Mouse (Mus musculus): ENCODE data around the gene Rab4b. TPM values are rescaled to one million over a fixed set of nuclear protein-coding genes. Genes with fewer than 3 reads are reported as not detected.

The Rab4b gene
- polyA plus RNA-seq, 1 experiment from 2014 or later, result 88.3 TPM

GRCm38 (mm10) chr7:27212626-27213025 lies 33.9 kb upstream of the Rab4b start:
- no peak overlapping the region for H3K4me3 ChIP-seq (replicated peaks; ENCODE audit: low read length)
- H3K36me3 ChIP-seq (ENCODE audit: control insufficient read depth, insufficient read depth), result peaks cover 23% of the 10 kb centered on the region
- H3K27me3 ChIP-seq (replicated peaks; ENCODE audit: control insufficient read depth, insufficient read depth, low read length), result no peaks in the 10 kb centered on the region
- no peak for ATAC-seq
- 94% methylated on average over 2 of the region's 2 CpGs for WGBS
- no peak overlapping the region for H3K9ac ChIP-seq (replicated peaks; ENCODE audit: low read depth, low read length)
- H3K9me3 ChIP-seq (ENCODE audit: control insufficient read depth, low read length), result no peaks in the 10 kb centered on the region
- H3K4me1 ChIP-seq (replicated peaks; ENCODE audit: control insufficient read depth, insufficient read depth, low read length), result no peaks in the 10 kb centered on the region
- no peak overlapping the region for H3K4me2 ChIP-seq (ENCODE audit: low read length)
- H3K27ac ChIP-seq (ENCODE audit: low read length), result no peak overlapping the region

- H3K4me1 ChIP-seq (replicated peaks; ENCODE audit: control insufficient read depth, insufficient read depth, low read length), result no peaks in the 10 kb centered on the region
- H3K4me2 ChIP-seq (ENCODE audit: low read length), result no peak overlapping the region
- H3K27ac ChIP-seq (ENCODE audit: low read length), result no peak overlapping the region
- WGBS, result 94% methylated on average over 8 of the region's 8 CpGs
- no peaks in the 10 kb centered on the region for H3K27me3 ChIP-seq (replicated peaks; ENCODE audit: control insufficient read depth, insufficient read depth, low read length)
- no peak overlapping the region for H3K9ac ChIP-seq (replicated peaks; ENCODE audit: low read depth, low read length)
- peaks cover 6% of the 10 kb centered on the region; the same call in 1 of the 2 replicates for H3K36me3 ChIP-seq (ENCODE audit: control insufficient read depth, insufficient read depth)
- H3K4me3 ChIP-seq (replicated peaks; ENCODE audit: low read length), result no peak overlapping the region
- no peaks in the 10 kb centered on the region for H3K9me3 ChIP-seq (ENCODE audit: control insufficient read depth, low read length)
- ATAC-seq, result no peak
Measured at GRCm38 (mm10) chr7:27203730-27204449, 25.2 kb upstream of the Rab4b start.

GRCm38 (mm10) chr7:27198779-27199178 lies 20.1 kb upstream of the Rab4b start:
- Histone ChIP-seq H3K9me3 (ENCODE audit: control insufficient read depth, low read length) (no peaks in the 10 kb centered on the region), H3K4me2 (ENCODE audit: low read length) (no peak overlapping the region), H3K4me3 (replicated peaks; ENCODE audit: low read length) (no peak overlapping the region), H3K36me3 (ENCODE audit: control insufficient read depth, insufficient read depth) (no peaks in the 10 kb centered on the region; the same call in 1 of the 2 replicates), H3K4me1 (replicated peaks; ENCODE audit: control insufficient read depth, insufficient read depth, low read length) (peaks cover 11% of the 10 kb centered on the region), H3K27me3 (replicated peaks; ENCODE audit: control insufficient read depth, insufficient read depth, low read length) (no peaks in the 10 kb centered on the region), H3K9ac (replicated peaks; ENCODE audit: low read depth, low read length) (no peak overlapping the region), H3K27ac (ENCODE audit: low read length) (no peak overlapping the region)
- no peak for ATAC-seq
- WGBS, result 93% methylated on average over 8 of the region's 8 CpGs

GRCm38 (mm10) chr7:27198355-27198754 lies 19.7 kb upstream of the Rab4b start:
- H3K9me3 ChIP-seq (ENCODE audit: control insufficient read depth, low read length), result no peaks in the 10 kb centered on the region
- no peak overlapping the region for H3K4me2 ChIP-seq (ENCODE audit: low read length)
- no peaks in the 10 kb centered on the region for H3K27me3 ChIP-seq (replicated peaks; ENCODE audit: control insufficient read depth, insufficient read depth, low read length)
- H3K4me1 ChIP-seq (replicated peaks; ENCODE audit: control insufficient read depth, insufficient read depth, low read length), result peaks cover 15% of the 10 kb centered on the region
- peaks cover 3% of the 10 kb centered on the region; the same call in 1 of the 2 replicates for H3K36me3 ChIP-seq (ENCODE audit: control insufficient read depth, insufficient read depth)
- H3K4me3 ChIP-seq (replicated peaks; ENCODE audit: low read length), result no peak overlapping the region
- no peak overlapping the region for H3K9ac ChIP-seq (replicated peaks; ENCODE audit: low read depth, low read length)
- no peak overlapping the region for H3K27ac ChIP-seq (ENCODE audit: low read length)
- ATAC-seq, result no peak

GRCm38 (mm10) chr7:27197634-27198033 lies 18.9 kb upstream of the Rab4b start:
- WGBS, result 96% methylated on average over 8 of the region's 8 CpGs

GRCm38 (mm10) chr7:27197136-27197535 lies 18.4 kb upstream of the Rab4b start:
- WGBS, result 89% methylated on average over 3 of the region's 3 CpGs
- peaks cover 10% of the 10 kb centered on the region for H3K36me3 ChIP-seq (ENCODE audit: control insufficient read depth, insufficient read depth)
- H3K9ac ChIP-seq (replicated peaks; ENCODE audit: low read depth, low read length), result no peak overlapping the region
- no peak overlapping the region for H3K4me2 ChIP-seq (ENCODE audit: low read length)
- H3K9me3 ChIP-seq (ENCODE audit: control insufficient read depth, low read length), result no peaks in the 10 kb centered on the region
- no peak overlapping the region for H3K4me3 ChIP-seq (replicated peaks; ENCODE audit: low read length)
- H3K27me3 ChIP-seq (replicated peaks; ENCODE audit: control insufficient read depth, insufficient read depth, low read length), result no peaks in the 10 kb centered on the region
- no peak for ATAC-seq
- H3K27ac ChIP-seq (ENCODE audit: low read length), result no peak overlapping the region
- H3K4me1 ChIP-seq (replicated peaks; ENCODE audit: control insufficient read depth, insufficient read depth, low read length), result peaks cover 22% of the 10 kb centered on the region

More at GRCm38 (mm10) chr7:27197634-27198033, 18.9 kb upstream of the Rab4b start:
- no peaks in the 10 kb centered on the region for H3K27me3 ChIP-seq (replicated peaks; ENCODE audit: control insufficient read depth, insufficient read depth, low read length)
- H3K9me3 ChIP-seq (ENCODE audit: control insufficient read depth, low read length), result no peaks in the 10 kb centered on the region
- no peak overlapping the region for H3K27ac ChIP-seq (ENCODE audit: low read length)
- peaks cover 5% of the 10 kb centered on the region; the same call in 1 of the 2 replicates for H3K36me3 ChIP-seq (ENCODE audit: control insufficient read depth, insufficient read depth)
- no peak overlapping the region for H3K4me2 ChIP-seq (ENCODE audit: low read length)
- no peak overlapping the region for H3K9ac ChIP-seq (replicated peaks; ENCODE audit: low read depth, low read length)
- H3K4me3 ChIP-seq (replicated peaks; ENCODE audit: low read length), result no peak overlapping the region
- ATAC-seq, result no peak
- peaks cover 20% of the 10 kb centered on the region for H3K4me1 ChIP-seq (replicated peaks; ENCODE audit: control insufficient read depth, insufficient read depth, low read length)

- peak within 1 kb of the TSS; percentile 72 for H3K4me3 ChIP-seq (replicated peaks; ENCODE audit: low read length)
- H3K9me3 ChIP-seq (ENCODE audit: control insufficient read depth, low read length), result no peaks in the 10 kb centered on the region
- H3K9ac ChIP-seq (replicated peaks; ENCODE audit: low read depth, low read length), result peak within 1 kb of the TSS; percentile 77
- peaks cover 22% of the 10 kb centered on the region for H3K4me1 ChIP-seq (replicated peaks; ENCODE audit: control insufficient read depth, insufficient read depth, low read length)
- peak within 1 kb of the TSS; percentile 96 for H3K27ac ChIP-seq (ENCODE audit: low read length)
- ATAC-seq, result peak; percentile 98
- H3K36me3 ChIP-seq (ENCODE audit: control insufficient read depth, insufficient read depth), result peaks cover 22% of the 10 kb centered on the region
- under 1% methylated on average over 64 of the region's 64 CpGs for WGBS
- H3K4me2 ChIP-seq (ENCODE audit: low read length), result peak within 1 kb of the TSS; percentile 71
- H3K27me3 ChIP-seq (replicated peaks; ENCODE audit: control insufficient read depth, insufficient read depth, low read length), result no peaks in the 10 kb centered on the region
Measured at GRCm38 (mm10) chr7:27195681-27196611, 17.2 kb upstream of the Rab4b start, which contains the start of the genes BC024978 and Snrpa. BC024978 (plus strand) TSS chr7:27195781. Snrpa (minus strand) TSS chr7:27196271.

- Histone ChIP-seq H3K27ac (ENCODE audit: low read length) (no peak overlapping the region), H3K27me3 (replicated peaks; ENCODE audit: control insufficient read depth, insufficient read depth, low read length) (no peaks in the 10 kb centered on the region), H3K9ac (replicated peaks; ENCODE audit: low read depth, low read length) (no peak overlapping the region), H3K9me3 (ENCODE audit: control insufficient read depth, low read length) (no peaks in the 10 kb centered on the region; the same call in 1 of the 2 replicates), H3K4me3 (replicated peaks; ENCODE audit: low read length) (no peak overlapping the region), H3K4me1 (replicated peaks; ENCODE audit: control insufficient read depth, insufficient read depth, low read length) (peaks cover 22% of the 10 kb centered on the region), H3K36me3 (ENCODE audit: control insufficient read depth, insufficient read depth) (peaks cover 43% of the 10 kb centered on the region), H3K4me2 (ENCODE audit: low read length) (peak overlapping the region; percentile 30)
- 88% methylated on average over 4 of the region's 4 CpGs for WGBS
- no peak for ATAC-seq
Measured at GRCm38 (mm10) chr7:27193731-27194130, 15.0 kb upstream of the Rab4b start.

GRCm38 (mm10) chr7:27192434-27192833 lies 13.7 kb upstream of the Rab4b start:
- Histone ChIP-seq H3K4me3 (replicated peaks; ENCODE audit: low read length) (no peak overlapping the region), H3K27ac (ENCODE audit: low read length) (no peak overlapping the region), H3K4me2 (ENCODE audit: low read length) (no peak overlapping the region), H3K9ac (replicated peaks; ENCODE audit: low read depth, low read length) (no peak overlapping the region), H3K9me3 (ENCODE audit: control insufficient read depth, low read length) (no peaks in the 10 kb centered on the region; the same call in 1 of the 2 replicates), H3K27me3 (replicated peaks; ENCODE audit: control insufficient read depth, insufficient read depth, low read length) (no peaks in the 10 kb centered on the region), H3K36me3 (ENCODE audit: control insufficient read depth, insufficient read depth) (peaks cover 55% of the 10 kb centered on the region), H3K4me1 (replicated peaks; ENCODE audit: control insufficient read depth, insufficient read depth, low read length) (peaks cover 22% of the 10 kb centered on the region)
- 93% methylated on average over 5 of the region's 5 CpGs for WGBS
- ATAC-seq, result no peak

Measured in forebrain, embryonic 16.5 days (tissue).